Mouse (Mus musculus) neural tube, embryonic 11.5 days (tissue): ENCODE results near the gene Ndufaf2. TPM values are rescaled to one million over a fixed set of nuclear protein-coding genes. Genes with fewer than 3 reads are reported as not detected.

Experiments
- ATAC-seq: fragments of 200-750 bp; cut with Nextera tagmentation; 2 replicates; pipeline ENCODE4 v1.8.0; 2017; ENCODE audit warnings: moderate number of reproducible peaks, mild to moderate bottlenecking, moderate TSS enrichment, moderate library complexity; ENCODE audit not compliant: insufficient read depth, low FRiP score, low TSS enrichment
- DNase-seq: peaks from one replicate; pipeline ENCODE4 v3.0.0-alpha.2; 2015; ENCODE audit warnings: low spot score
- H3K27ac ChIP-seq: fragments of 300-500 bp; sonication (generic); 2 replicates; pipeline ENCODE4 v1.5.1; 2014; ENCODE audit warnings: low read depth, mild to moderate bottlenecking, low read length
- H3K27me3 ChIP-seq: fragments of 300-500 bp; sonication (generic); 2 replicates; pipeline ENCODE4 v1.6.1; 2014; ENCODE audit warnings: mild to moderate bottlenecking, low read length, mixed read lengths; ENCODE audit not compliant: control insufficient read depth, insufficient read depth
- H3K36me3 ChIP-seq: fragments of 300-500 bp; sonication (generic); 2 replicates; pipeline ENCODE4 v1.6.1; 2014; ENCODE audit warnings: mild to moderate bottlenecking, low read length, moderate library complexity, mixed read lengths; ENCODE audit not compliant: control insufficient read depth, insufficient read depth
- H3K4me1 ChIP-seq: fragments of 300-500 bp; sonication (generic); 2 replicates; pipeline ENCODE4 v1.6.1; 2014; ENCODE audit warnings: low read length, mixed read lengths; ENCODE audit not compliant: control insufficient read depth, insufficient read depth
- H3K4me2 ChIP-seq: fragments of 300-500 bp; sonication (generic); 2 replicates; pipeline ENCODE4 v1.6.1; 2014; ENCODE audit warnings: low read depth, mild to moderate bottlenecking, moderate library complexity
- H3K4me3 ChIP-seq: fragments of 300-500 bp; sonication (generic); 2 replicates; pipeline ENCODE4 v1.5.1; 2014; ENCODE audit warnings: low read depth, low read length
- H3K9ac ChIP-seq: fragments of 300-500 bp; sonication (generic); 2 replicates; pipeline ENCODE4 v1.6.1; 2014; ENCODE audit warnings: mild to moderate bottlenecking, low read length
- H3K9me3 ChIP-seq: fragments of 300-500 bp; sonication (generic); 2 replicates; pipeline ENCODE4 v1.6.1; 2016; ENCODE audit warnings: low read length; ENCODE audit not compliant: control insufficient read depth
- WGBS: fragments of 180-500 bp; shearing (Covaris S2); extraction: QIAGEN DNeasy Blood & Tissue Kit; methylation state at CpG from one replicate; pipeline ENCODE4 v1.1.7; 2014; 5-methylcytosine and 5-hydroxymethylcytosine counted together
- polyA plus RNA-seq: library from polyadenylated mRNA; unstranded; fragments of >200 nt; fragmentation: Nextera tagmentation; extraction: Ambion mirVana; gene quantifications from 2 replicates; pipeline ENCODE4 v1.2.1, GENCODE M21; 2014

Gene Ndufaf2
- polyA plus RNA-seq, 1 experiment from 2014 or later, result 84.4 TPM

DNA sequence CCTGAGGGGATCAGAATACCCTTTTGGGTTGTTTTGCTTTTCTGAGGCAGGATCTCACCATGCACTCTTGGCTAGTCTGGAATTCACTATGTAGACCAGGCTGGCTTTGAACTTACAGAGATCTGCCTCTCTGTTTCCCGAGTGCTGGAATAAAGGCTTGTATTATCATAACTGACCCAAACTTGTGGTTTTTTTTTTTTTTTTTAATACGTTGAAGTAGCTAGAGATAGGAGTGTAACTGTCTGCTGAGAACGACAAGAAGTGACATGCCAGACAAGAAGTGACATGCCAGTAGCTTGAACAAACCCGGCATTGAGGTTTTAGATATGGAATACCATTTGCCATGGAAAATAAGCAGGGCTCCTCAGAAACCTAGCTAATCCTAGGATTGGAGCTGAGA is 125.6 kb downstream of the Ndufaf2 start:
- H3K9ac ChIP-seq, result no peak overlapping the region
- no peaks in the 10 kb centered on the region for H3K27me3 ChIP-seq
- H3K4me1 ChIP-seq, result no peaks in the 10 kb centered on the region
- DNase-seq, result no peak
- ATAC-seq, result no peak
- no peak overlapping the region for H3K4me3 ChIP-seq
- H3K27ac ChIP-seq, result no peak overlapping the region
- no peaks in the 10 kb centered on the region for H3K9me3 ChIP-seq
- H3K4me2 ChIP-seq, result no peak overlapping the region
- over 99% methylated on average over 4 of the region's 4 CpGs for WGBS
- H3K36me3 ChIP-seq, result no peaks in the 10 kb centered on the region

DNA sequence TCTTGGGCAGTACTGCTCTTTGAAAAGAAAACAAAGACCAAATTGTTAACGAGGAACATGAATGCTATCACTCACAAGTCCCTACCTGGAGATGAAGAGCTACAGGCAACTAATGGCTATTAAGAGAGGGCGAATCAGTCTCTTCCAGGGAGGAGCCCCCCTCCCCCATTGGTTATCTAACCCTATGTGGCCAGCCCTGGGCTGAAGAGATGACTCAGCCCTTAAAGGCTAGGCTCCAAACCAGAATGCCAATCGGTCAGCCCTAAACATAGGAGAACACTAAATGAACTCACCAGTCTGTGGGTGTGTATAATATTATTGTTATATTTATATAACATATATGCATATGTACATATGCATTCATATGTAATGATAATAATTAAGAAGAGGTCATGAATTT is 132.6 kb downstream of the Ndufaf2 start:
- DNase-seq (no peak), ATAC-seq (no peak)
- no peaks in the 10 kb centered on the region for H3K4me1 ChIP-seq
- H3K27me3 ChIP-seq, result no peaks in the 10 kb centered on the region
- H3K4me3 ChIP-seq, result no peak overlapping the region
- H3K4me2 ChIP-seq, result no peak overlapping the region
- no peak overlapping the region for H3K27ac ChIP-seq
- no peaks in the 10 kb centered on the region for H3K36me3 ChIP-seq
- H3K9ac ChIP-seq, result no peak overlapping the region
- WGBS, result 71% methylated on average over 3 of the region's 3 CpGs
- no peaks in the 10 kb centered on the region for H3K9me3 ChIP-seq

DNA sequence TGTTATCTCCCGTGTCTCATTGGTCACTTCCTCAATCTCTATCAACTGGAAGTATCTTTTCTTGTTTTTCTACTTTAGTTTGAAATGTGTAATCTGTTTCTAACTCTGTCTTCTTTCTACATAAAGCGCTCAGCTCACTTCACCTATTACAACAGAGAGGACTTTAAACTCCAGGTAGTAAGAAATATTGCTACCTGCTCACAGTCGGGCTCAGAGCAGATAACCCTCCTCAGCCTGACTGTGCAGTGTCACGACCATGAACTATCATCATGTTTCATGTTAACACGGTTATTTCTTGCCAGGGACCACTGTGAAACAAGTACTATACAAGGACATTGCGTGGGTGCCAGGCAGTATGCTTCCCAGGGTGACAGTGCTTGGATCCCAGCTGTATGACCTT is 141.1 kb downstream of the Ndufaf2 start:
- Histone ChIP-seq H3K9ac (no peak overlapping the region), H3K9me3 (no peaks in the 10 kb centered on the region), H3K4me1 (no peaks in the 10 kb centered on the region), H3K36me3 (no peaks in the 10 kb centered on the region), H3K27ac (no peak overlapping the region), H3K27me3 (no peaks in the 10 kb centered on the region), H3K4me3 (no peak overlapping the region), H3K4me2 (no peak overlapping the region)
- WGBS, result 83% methylated on average over 6 of the region's 6 CpGs
- no peak for DNase-seq
- ATAC-seq, result no peak

DNA sequence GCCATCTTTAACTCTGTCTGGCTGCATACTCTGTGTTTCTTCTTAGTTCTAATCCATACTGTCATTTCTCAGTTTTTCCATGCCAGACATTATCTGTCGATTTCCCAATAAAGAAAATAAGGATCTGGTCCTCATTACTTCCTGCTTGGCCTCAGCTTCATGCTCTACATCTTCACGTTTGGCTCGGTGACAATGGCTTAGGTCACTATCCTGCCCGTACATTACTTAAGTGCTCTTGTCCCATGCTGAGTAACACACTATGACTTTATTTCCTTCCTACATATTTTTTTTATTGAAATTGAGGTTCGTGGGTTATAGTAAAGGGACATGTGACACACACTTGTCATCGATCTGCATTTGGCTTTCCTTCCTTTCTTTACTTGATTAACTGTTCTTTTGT is 143.3 kb downstream of the Ndufaf2 start:
- H3K9ac ChIP-seq, result no peak overlapping the region
- no peaks in the 10 kb centered on the region for H3K27me3 ChIP-seq
- no peaks in the 10 kb centered on the region for H3K36me3 ChIP-seq
- WGBS, result 86% methylated on average over 6 of the region's 6 CpGs
- H3K4me2 ChIP-seq, result no peak overlapping the region
- DNase-seq (no peak), ATAC-seq (no peak)
- no peaks in the 10 kb centered on the region for H3K4me1 ChIP-seq
- no peak overlapping the region for H3K27ac ChIP-seq
- H3K4me3 ChIP-seq, result no peak overlapping the region
- no peaks in the 10 kb centered on the region for H3K9me3 ChIP-seq

DNA sequence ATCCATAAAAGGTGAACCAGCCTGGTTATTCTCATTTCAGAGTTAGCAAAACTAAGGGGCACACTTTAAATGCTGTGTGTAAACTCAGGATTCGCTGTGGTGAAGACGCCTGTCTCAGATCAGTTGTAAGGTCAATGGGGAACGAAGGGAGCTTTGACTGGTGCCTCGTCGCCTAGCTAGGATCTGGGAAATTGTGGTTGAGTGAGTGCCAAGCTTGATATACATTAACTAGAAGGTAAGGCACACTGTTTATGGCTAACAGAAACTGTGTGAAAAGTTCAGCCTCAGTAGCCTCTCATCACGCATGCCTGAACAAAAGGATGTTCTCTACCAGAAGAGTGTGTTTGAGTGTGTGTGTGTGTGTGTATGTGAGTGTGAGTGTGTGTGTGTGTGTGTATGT is 144.6 kb downstream of the Ndufaf2 start:
- Histone ChIP-seq H3K4me1 (no peaks in the 10 kb centered on the region), H3K4me3 (no peak overlapping the region), H3K27me3 (no peaks in the 10 kb centered on the region), H3K9me3 (no peaks in the 10 kb centered on the region), H3K27ac (no peak overlapping the region), H3K36me3 (no peaks in the 10 kb centered on the region), H3K9ac (no peak overlapping the region), H3K4me2 (no peak overlapping the region)
- DNase-seq (no peak), ATAC-seq (no peak)
- 92% methylated on average over 6 of the region's 6 CpGs for WGBS

DNA sequence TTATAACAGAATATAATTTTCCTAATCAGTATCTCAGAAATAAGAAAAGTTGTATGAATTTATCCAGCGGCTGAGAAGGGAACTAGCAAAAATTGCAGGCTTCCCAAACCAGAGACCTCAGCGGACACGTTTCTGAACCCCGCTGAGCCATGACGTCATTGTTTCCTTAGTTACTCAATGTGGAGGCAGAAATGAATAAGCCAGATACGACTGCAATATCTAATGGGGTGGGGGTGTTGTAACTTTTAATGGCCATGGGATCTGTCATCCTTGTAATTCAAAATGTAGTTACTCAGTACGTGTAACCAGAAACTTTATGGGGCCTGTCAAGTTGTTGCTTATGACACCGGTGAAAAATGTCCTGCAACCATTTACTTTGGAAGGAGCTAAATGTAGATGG is 145.3 kb downstream of the Ndufaf2 start:
- H3K27ac ChIP-seq, result no peak overlapping the region
- H3K27me3 ChIP-seq, result no peaks in the 10 kb centered on the region
- WGBS, result 90% methylated on average over 8 of the region's 8 CpGs
- no peak overlapping the region for H3K4me3 ChIP-seq
- no peak for ATAC-seq
- DNase-seq, result no peak
- no peaks in the 10 kb centered on the region for H3K9me3 ChIP-seq
- no peak overlapping the region for H3K9ac ChIP-seq
- no peaks in the 10 kb centered on the region for H3K4me1 ChIP-seq
- H3K36me3 ChIP-seq, result no peaks in the 10 kb centered on the region
- H3K4me2 ChIP-seq, result no peak overlapping the region

DNA sequence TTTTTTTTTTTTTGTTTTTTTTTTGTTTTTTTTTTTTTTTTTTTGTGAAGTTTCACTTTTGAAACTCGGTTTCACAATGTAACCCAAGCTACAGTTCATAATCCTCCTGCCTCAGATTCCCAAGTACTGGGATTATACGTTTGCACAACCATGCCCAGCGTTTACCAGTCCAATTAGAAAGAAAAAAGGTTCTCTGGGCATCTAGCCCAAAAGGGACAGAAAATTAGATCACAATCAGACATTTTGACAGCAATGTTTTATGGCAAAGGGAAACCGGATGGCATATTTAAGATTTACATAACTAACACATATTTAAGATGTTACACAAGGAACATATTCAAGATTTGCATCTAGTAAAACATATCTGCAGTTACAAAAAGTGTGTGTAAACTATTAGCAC is 150.6 kb downstream of the Ndufaf2 start:
- Histone ChIP-seq H3K4me2 (no peak overlapping the region), H3K4me3 (no peak overlapping the region), H3K4me1 (no peaks in the 10 kb centered on the region), H3K27ac (no peak overlapping the region), H3K27me3 (no peaks in the 10 kb centered on the region), H3K36me3 (no peaks in the 10 kb centered on the region), H3K9me3 (no peaks in the 10 kb centered on the region), H3K9ac (no peak overlapping the region)
- ATAC-seq (no peak), DNase-seq (no peak)
- 91% methylated on average over 4 of the region's 4 CpGs for WGBS

DNA sequence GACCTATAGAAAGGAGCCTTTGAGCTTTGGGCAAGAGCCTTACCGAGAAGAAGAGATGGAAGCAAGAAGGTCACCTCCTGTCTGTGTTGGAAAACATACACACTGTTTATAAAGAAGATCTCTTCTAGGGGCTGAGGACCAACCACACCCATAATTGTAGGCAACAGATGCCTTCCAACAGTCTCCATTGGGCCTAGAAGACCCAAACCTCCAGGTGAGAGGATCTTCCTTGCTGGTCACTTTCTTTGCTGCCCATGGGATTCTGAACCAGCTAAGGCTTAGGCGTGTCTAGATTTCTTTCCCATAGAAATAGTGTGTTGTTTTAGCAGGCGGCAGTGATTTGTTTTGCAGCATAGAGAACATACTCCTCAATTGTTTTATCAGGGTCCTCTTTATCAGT is 162.1 kb downstream of the Ndufaf2 start:
- Histone ChIP-seq H3K36me3 (no peaks in the 10 kb centered on the region), H3K27ac (no peak overlapping the region), H3K9ac (no peak overlapping the region), H3K4me2 (no peak overlapping the region), H3K27me3 (no peaks in the 10 kb centered on the region), H3K9me3 (no peaks in the 10 kb centered on the region), H3K4me1 (no peaks in the 10 kb centered on the region), H3K4me3 (no peak overlapping the region)
- WGBS, result 92% methylated on average over 3 of the region's 3 CpGs
- ATAC-seq (no peak), DNase-seq (no peak)

DNA sequence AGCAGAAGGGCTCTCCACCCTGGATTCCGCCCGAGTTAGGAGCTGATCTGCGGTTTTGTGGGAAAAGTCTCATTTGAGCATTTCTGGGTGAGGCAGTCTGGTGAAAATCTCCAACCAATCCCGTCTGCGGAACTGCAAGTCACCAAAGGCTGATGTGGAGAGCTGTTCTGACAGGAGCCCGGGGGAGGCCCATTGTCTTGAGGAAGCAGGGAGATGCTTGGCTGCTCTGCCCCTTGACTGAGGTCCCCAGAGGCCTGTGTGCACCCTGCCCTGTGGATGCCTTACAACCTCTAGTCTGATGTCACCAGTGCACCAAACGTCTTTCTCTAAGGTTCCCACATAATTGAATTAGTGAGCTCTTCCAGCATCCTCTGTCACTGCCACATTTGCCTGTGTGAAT is 163.2 kb downstream of the Ndufaf2 start:
- H3K27ac ChIP-seq, result no peak overlapping the region
- DNase-seq (no peak), ATAC-seq (no peak)
- H3K9me3 ChIP-seq, result no peaks in the 10 kb centered on the region
- no peak overlapping the region for H3K4me2 ChIP-seq
- no peaks in the 10 kb centered on the region for H3K27me3 ChIP-seq
- H3K9ac ChIP-seq, result no peak overlapping the region
- no peak overlapping the region for H3K4me3 ChIP-seq
- no peaks in the 10 kb centered on the region for H3K4me1 ChIP-seq
- 74% methylated on average over 7 of the region's 7 CpGs for WGBS
- H3K36me3 ChIP-seq, result no peaks in the 10 kb centered on the region
